ENCODE assay signal across 39 mouse cellular contexts in genomic region chr5:68049536-68049935, GRCm38 (mm10). TPM values are rescaled to one million over a fixed set of nuclear protein-coding genes. Genes with fewer than 3 reads are reported as not detected.
A peak's percentile ranks its signal among the peaks of the same experiment; 100 is the strongest.
DNase-seq lines count a peak whose midpoint lies in the region; ATAC-seq and TF ChIP-seq lines count a peak whose summit lies in the region.
"Had no signal": no experiment of that assay in that cellular context is flagged by ENCODE, and none has a peak within 500 bp of the region (broad histone marks: within the 10 kb centered on the region; RNA-seq: fewer than 3 reads in every experiment).

No protein-coding gene starts in this region.

- H3K79me2 ChIP-seq in liver, adult 2 months (ENCODE audit: control insufficient read depth, insufficient read depth, low read length) = no peaks in the 10 kb centered on the region

- peaks cover 3% of the 10 kb centered on the region; the same call in 1 of the 2 replicates for H3K4me1 ChIP-seq in liver, adult 2 months (ENCODE audit: control insufficient read depth, insufficient read depth, low read length)
- peaks cover 24% of the 10 kb centered on the region for H3K4me1 ChIP-seq in bone marrow macrophage, adult 2 months (ENCODE audit: control insufficient read depth, insufficient read depth, low read length)
- no peaks in the 10 kb centered on the region; the same call in 1 of the 2 replicates for H3K4me1 ChIP-seq in forebrain, embryonic 11.5 days (replicated peaks; ENCODE audit: control insufficient read depth, insufficient read depth, low read length)
- H3K4me1 ChIP-seq: embryonic facial prominence, embryonic 12.5 days; forebrain, embryonic 15.5 days; limb, embryonic 10.5 days; limb, embryonic 15.5 days had no signal

- H3K36me3 ChIP-seq in liver, adult 2 months (ENCODE audit: control insufficient read depth, insufficient read depth, low read length) = no peaks in the 10 kb centered on the region
- H3K36me3 ChIP-seq in forebrain, embryonic 11.5 days (ENCODE audit: control insufficient read depth, insufficient read depth, low read length) = no peaks in the 10 kb centered on the region
- H3K36me3 ChIP-seq: embryonic facial prominence, embryonic 12.5 days; forebrain, embryonic 15.5 days; heart, embryonic 12.5 days; limb, embryonic 10.5 days; limb, embryonic 15.5 days; liver, embryonic 15.5 days; midbrain, embryonic 15.5 days had no signal

- DNase-seq in liver, adult 2 months (ENCODE audit: extremely low read depth, low read depth, low spot score) = peak; percentile 13
- DNase-seq in liver = no peak
- no peak for DNase-seq in forebrain, embryonic 11.5 days (ENCODE audit: low spot score)
- no peak for DNase-seq in layer of hippocampus, postnatal 25 days (ENCODE audit: extremely low spot score in 1 of 2, low spot score in 1 of 2)
- DNase-seq in urinary bladder, postnatal 4 days (ENCODE audit: low spot score in 2 of 2) = no peak
- DNase-seq: adrenal gland, postnatal 25 days; embryo, embryonic 11 days; gastrocnemius, postnatal 25 days; heart, postnatal 4 days; lung, embryonic 14.5 days; right cerebral cortex, postnatal 25 days; thymus, postnatal 14 days had no signal

- WGBS in liver, adult 2 months = 56% methylated on average over 4 of the region's 4 CpGs
- WGBS in forebrain, embryonic 11.5 days = 52% methylated on average over 4 of the region's 4 CpGs

- TF ChIP-seq POLR2A in liver, adult 2 months (IDR thresholded peaks at IDR 0.05; ENCODE audit: extremely low read depth, insufficient read depth, low read length) = no peak
- TF ChIP-seq POLR2A in bone marrow macrophage, adult 2 months (IDR thresholded peaks at IDR 0.05; ENCODE audit: borderline replicate concordance, low read depth, low read length) = no peak

- H3K4me2 ChIP-seq in forebrain, embryonic 11.5 days (ENCODE audit: low read depth, low read length, severe bottlenecking) = no peak overlapping the region
- H3K4me2 ChIP-seq: embryonic facial prominence, embryonic 12.5 days; forebrain, embryonic 15.5 days; heart, embryonic 12.5 days; limb, embryonic 15.5 days; liver, embryonic 15.5 days; lung, embryonic 14.5 days; midbrain, embryonic 15.5 days had no signal

- ATAC-seq in megakaryocyte, adult 5-6 weeks (ENCODE audit: poor library complexity, severe bottlenecking) = peak; percentile 81
- no peak for ATAC-seq in forebrain, embryonic 11.5 days (replicated peaks; ENCODE audit: low FRiP score)
- ATAC-seq: forebrain, embryonic 15.5 days; hindbrain, embryonic 16.5 days; midbrain, embryonic 15.5 days; Patski had no signal

- no peak overlapping the region for H3K27ac ChIP-seq in liver, adult 2 months (replicated peaks; ENCODE audit: insufficient read depth, low read depth, low read length)
- H3K27ac ChIP-seq in bone marrow macrophage, adult 2 months (ENCODE audit: insufficient read depth, low read depth, low read length) = peak overlapping the region; percentile 30
- H3K27ac ChIP-seq in forebrain, embryonic 11.5 days (ENCODE audit: low read depth, low read length) = no peak overlapping the region
- H3K27ac ChIP-seq: embryonic facial prominence, embryonic 12.5 days; forebrain, embryonic 15.5 days; layer of hippocampus, adult 2 months; limb, embryonic 10.5 days; limb, embryonic 15.5 days; liver, embryonic 15.5 days; midbrain, embryonic 15.5 days had no signal

- H3K4me3 ChIP-seq in liver, adult 2 months (ENCODE audit: insufficient read depth, low read depth, low read length) = no peak overlapping the region
- no peak overlapping the region for H3K4me3 ChIP-seq in bone marrow macrophage, adult 2 months (ENCODE audit: insufficient read depth, low read length)
- no peak overlapping the region for H3K4me3 ChIP-seq in forebrain, embryonic 11.5 days (ENCODE audit: low read depth, low read length)
- H3K4me3 ChIP-seq: embryonic facial prominence, embryonic 12.5 days; forebrain, embryonic 15.5 days; heart, embryonic 12.5 days; layer of hippocampus, adult 2 months; limb, embryonic 10.5 days; limb, embryonic 15.5 days; liver, embryonic 15.5 days; midbrain, embryonic 15.5 days had no signal

- no peak overlapping the region for H3K9ac ChIP-seq in liver, adult 2 months (ENCODE audit: low read depth, low read length)
- no peak overlapping the region for H3K9ac ChIP-seq in forebrain, embryonic 11.5 days (ENCODE audit: low read length)
- H3K9ac ChIP-seq: embryonic facial prominence, embryonic 12.5 days; forebrain, embryonic 15.5 days; heart, embryonic 12.5 days; limb, embryonic 15.5 days; liver, embryonic 15.5 days; lung, embryonic 14.5 days; midbrain, embryonic 15.5 days had no signal

- no peak for TF ChIP-seq CTCF in liver, adult 2 months (IDR thresholded peaks at IDR 0.05; ENCODE audit: low read depth, low read length)
- no peak for TF ChIP-seq CTCF in bone marrow macrophage, adult 2 months (IDR thresholded peaks at IDR 0.05; ENCODE audit: low read depth, low read length)

- H3K27me3 ChIP-seq in liver, adult 2 months (ENCODE audit: control insufficient read depth, insufficient read depth, low read length) = peaks cover 3% of the 10 kb centered on the region; the same call in 1 of the 2 replicates
- no peaks in the 10 kb centered on the region for H3K27me3 ChIP-seq in forebrain, embryonic 11.5 days (ENCODE audit: control insufficient read depth, insufficient read depth, low read length)
- H3K27me3 ChIP-seq: embryonic facial prominence, embryonic 12.5 days; forebrain, embryonic 15.5 days; heart, embryonic 12.5 days; limb, embryonic 15.5 days; liver, embryonic 15.5 days; midbrain, embryonic 15.5 days; Patski had no signal

- no peaks in the 10 kb centered on the region for H3K9me3 ChIP-seq in forebrain, embryonic 11.5 days (ENCODE audit: control insufficient read depth, low read length)
- H3K9me3 ChIP-seq: embryonic facial prominence, embryonic 12.5 days; forebrain, embryonic 15.5 days; heart, embryonic 12.5 days; limb, embryonic 10.5 days; limb, embryonic 15.5 days; liver, embryonic 15.5 days; midbrain, embryonic 15.5 days had no signal

RNA-seq across cellular contexts. Expression of gene Grxcr1, which starts 17.9 kb away (rescaled TPM):
- not detected in 2 replicates for total RNA-seq in liver, adult 2 months (2014; rRNA removed)
- polyA plus RNA-seq in liver, adult 2 months (2012; rRNA removed) = not detected in 2 replicates
- not detected in 2 replicates for polyA plus RNA-seq in bone marrow macrophage, adult 2 months (2012; ENCODE audit: insufficient read depth, insufficient read length, missing spikeins)
- not detected in 2 replicates for total RNA-seq in megakaryocyte, adult 5-6 weeks (2015)
- not detected in 2 replicates for total RNA-seq in megakaryocyte, adult 5-6 weeks (2017)
- not detected in 2 replicates for polyA plus RNA-seq in forebrain, embryonic 11.5 days (2014; fragmentation: Nextera tagmentation; extraction: Ambion mirVana)
- total RNA-seq in layer of hippocampus, postnatal 25 days (2021) = not detected
- total RNA-seq: adrenal gland, postnatal 25 days; ES-E14; gastrocnemius, adult 18-20 months; gastrocnemius, postnatal 25 days; heart, adult 18-20 months; heart, postnatal 4 days; layer of hippocampus, adult 2 months; layer of hippocampus, postnatal 14 days; left cerebral cortex, postnatal 10 days; megakaryocyte-erythroid progenitor cell, adult 5-6 weeks; neutrophil, adult 5-6 weeks had no signal
- polyA plus RNA-seq: brain, embryonic 14.5 days; forebrain, embryonic 15.5 days; frontal cortex, adult 2 months; heart, embryonic 12.5 days; heart, postnatal 0 days; hindbrain, embryonic 16.5 days; intestine, embryonic 14.5 days; kidney, adult 2 months; kidney, embryonic 16.5 days; limb, embryonic 10.5 days; limb, embryonic 15.5 days; liver, embryonic 15.5 days; lung, embryonic 14.5 days; midbrain, embryonic 15.5 days; Patski; stomach, embryonic 16.5 days; urinary bladder, adult 2 months had no signal
